Mouse (Mus musculus) forebrain, embryonic 12.5 days (tissue): ENCODE results near the gene Sgcg. TPM values are rescaled to one million over a fixed set of nuclear protein-coding genes. Genes with fewer than 3 reads are reported as not detected.

ENCODE experiments used
- ATAC-seq: fragments of 200-750 bp; cut with Nextera tagmentation; 2 replicates; pipeline ENCODE4 v1.8.0; 2017; ENCODE audit warnings: moderate TSS enrichment; ENCODE audit not compliant: low FRiP score
- H3K27ac ChIP-seq: fragments of 300-500 bp; sonication (generic); 2 replicates; pipeline ENCODE4 v1.5.1; 2016; ENCODE audit warnings: mild to moderate bottlenecking
- H3K27me3 ChIP-seq: fragments of 300-500 bp; sonication (generic); 2 replicates; pipeline ENCODE4 v1.6.1; 2016; ENCODE audit warnings: mild to moderate bottlenecking
- H3K36me3 ChIP-seq: fragments of 300-500 bp; sonication (generic); replicated peaks from 2 replicates; pipeline ENCODE4 v1.6.1; 2016; ENCODE audit warnings: mild to moderate bottlenecking
- H3K4me1 ChIP-seq: fragments of 300-500 bp; sonication (generic); 2 replicates; pipeline ENCODE4 v1.6.1; 2016
- H3K4me2 ChIP-seq: fragments of 300-500 bp; sonication (generic); 2 replicates; pipeline ENCODE4 v1.6.1; 2016; ENCODE audit warnings: mild to moderate bottlenecking, moderate library complexity
- H3K4me3 ChIP-seq: fragments of 300-500 bp; sonication (generic); replicated peaks from 2 replicates; pipeline ENCODE4 v1.5.1; 2016; ENCODE audit warnings: mild to moderate bottlenecking
- H3K9ac ChIP-seq: fragments of 300-500 bp; sonication (generic); 2 replicates; pipeline ENCODE4 v1.6.1; 2016; ENCODE audit warnings: mild to moderate bottlenecking
- H3K9me3 ChIP-seq: fragments of 300-500 bp; sonication (generic); 2 replicates; pipeline ENCODE4 v1.6.1; 2016
- WGBS: fragments of 180-500 bp; shearing (Covaris S2); methylation state at CpG from one replicate; pipeline ENCODE4 v1.1.7; 2016; 5-methylcytosine and 5-hydroxymethylcytosine counted together
- polyA plus RNA-seq: library from polyadenylated mRNA; unstranded; fragments of >200 nt; fragmentation: Nextera tagmentation; extraction: Ambion mirVana; gene quantifications from 2 replicates; pipeline ENCODE4 v1.2.1, GENCODE M21; 2016

The Sgcg gene
- polyA plus RNA-seq, 1 experiment from 2014 or later: 0.19 TPM

DNA sequence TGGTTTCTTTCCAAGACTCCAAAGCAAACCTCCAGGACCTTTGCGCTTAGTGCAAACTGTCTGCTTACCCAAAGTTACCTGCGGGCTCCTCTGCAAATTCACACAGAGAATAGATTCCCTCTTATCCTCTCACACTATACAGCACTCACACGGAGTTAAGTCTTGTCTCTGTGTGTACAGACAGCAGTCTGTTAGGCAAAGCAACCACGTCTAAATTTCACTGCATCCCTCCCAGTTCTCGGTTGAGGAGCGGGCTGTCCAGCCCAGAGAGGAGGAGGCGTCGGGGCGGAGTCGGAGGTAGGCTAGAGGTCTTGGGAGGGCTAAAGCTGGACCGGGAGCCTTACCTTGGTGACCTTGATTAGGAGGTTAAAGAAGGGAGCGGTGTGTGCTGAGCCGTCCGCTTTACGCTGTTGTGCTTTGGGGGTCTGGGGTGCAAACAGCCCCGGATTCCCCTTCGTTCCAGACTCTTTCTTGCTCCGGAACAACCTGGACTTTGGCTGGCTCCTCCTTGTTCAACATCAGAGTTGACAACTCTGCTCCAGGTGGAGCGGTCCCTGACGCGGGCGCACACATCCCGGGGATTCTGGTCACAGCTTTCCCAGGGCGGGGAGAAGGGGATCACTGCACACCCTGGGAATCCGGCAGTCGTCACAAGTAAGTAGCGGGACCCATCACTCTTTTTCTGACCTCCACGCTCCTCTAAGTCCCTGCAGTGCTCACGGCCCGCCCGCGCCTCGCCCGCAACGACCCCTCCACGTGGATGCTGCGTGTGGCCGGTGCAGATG, 16.3 kb upstream of the Sgcg start:
- H3K9ac ChIP-seq: no peak overlapping the region
- 9% methylated on average over 38 of the region's 38 CpGs for WGBS

DNA sequence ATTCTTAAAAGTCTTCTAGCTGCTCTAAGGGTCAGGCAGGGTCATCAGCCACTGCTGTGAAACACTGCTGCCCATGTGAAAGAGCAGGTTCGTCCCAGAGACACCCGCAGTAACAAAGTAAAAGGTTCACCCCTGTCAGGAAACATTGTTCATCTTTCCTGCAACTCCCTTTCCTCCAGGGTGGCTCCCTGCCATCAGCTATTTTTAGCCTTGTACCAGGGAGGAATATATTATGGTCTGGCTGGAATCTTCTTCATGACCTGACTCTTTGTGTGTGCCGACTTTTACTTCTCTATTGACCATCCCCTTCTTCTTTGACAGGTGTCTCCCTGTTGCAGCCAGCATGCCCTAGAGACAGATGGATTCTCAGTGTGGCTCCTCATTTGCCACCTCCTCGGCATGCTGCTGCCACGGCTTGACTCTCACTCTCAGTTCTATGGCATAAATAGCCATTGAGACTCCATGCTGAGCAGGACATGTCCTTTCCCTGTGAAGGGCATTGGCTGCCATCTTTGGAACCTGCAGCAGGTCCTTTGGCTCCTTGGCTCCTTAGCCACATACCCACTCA, 9.7 kb upstream of the Sgcg start:
- peaks cover 5% of the 10 kb centered on the region; the same call in 1 of the 2 replicates for H3K27me3 ChIP-seq
- WGBS: 67% methylated on average over 5 of the region's 5 CpGs
- no peak overlapping the region for H3K27ac ChIP-seq
- no peak for ATAC-seq
- H3K9me3 ChIP-seq: no peaks in the 10 kb centered on the region
- H3K9ac ChIP-seq: no peak overlapping the region
- no peak overlapping the region for H3K4me3 ChIP-seq
- no peaks in the 10 kb centered on the region for H3K4me1 ChIP-seq
- no peak overlapping the region for H3K4me2 ChIP-seq
- no peaks in the 10 kb centered on the region for H3K36me3 ChIP-seq

More for the DNA sequence above, 16.3 kb upstream of the Sgcg start:
- H3K27ac ChIP-seq: no peak overlapping the region
- peaks cover 11% of the 10 kb centered on the region for H3K4me1 ChIP-seq
- H3K36me3 ChIP-seq: no peaks in the 10 kb centered on the region
- no peaks in the 10 kb centered on the region for H3K9me3 ChIP-seq
- H3K4me3 ChIP-seq: peak overlapping the region; percentile 5
- no peak for ATAC-seq
- peaks cover 40% of the 10 kb centered on the region for H3K27me3 ChIP-seq
- H3K4me2 ChIP-seq: peak overlapping the region; percentile 44

GRCm38 (mm10) chr14:61259084-61259483, 794 bp upstream of the Sgcg start:
- no peaks in the 10 kb centered on the region for H3K4me1 ChIP-seq
- no peaks in the 10 kb centered on the region for H3K36me3 ChIP-seq
- H3K9ac ChIP-seq: no peak overlapping the region
- no peak overlapping the region for H3K4me3 ChIP-seq
- no peak overlapping the region for H3K4me2 ChIP-seq
- H3K27me3 ChIP-seq: no peaks in the 10 kb centered on the region
- ATAC-seq: no peak
- WGBS: 71% methylated on average over 3 of the region's 3 CpGs
- no peaks in the 10 kb centered on the region for H3K9me3 ChIP-seq
- H3K27ac ChIP-seq: no peak overlapping the region

DNA sequence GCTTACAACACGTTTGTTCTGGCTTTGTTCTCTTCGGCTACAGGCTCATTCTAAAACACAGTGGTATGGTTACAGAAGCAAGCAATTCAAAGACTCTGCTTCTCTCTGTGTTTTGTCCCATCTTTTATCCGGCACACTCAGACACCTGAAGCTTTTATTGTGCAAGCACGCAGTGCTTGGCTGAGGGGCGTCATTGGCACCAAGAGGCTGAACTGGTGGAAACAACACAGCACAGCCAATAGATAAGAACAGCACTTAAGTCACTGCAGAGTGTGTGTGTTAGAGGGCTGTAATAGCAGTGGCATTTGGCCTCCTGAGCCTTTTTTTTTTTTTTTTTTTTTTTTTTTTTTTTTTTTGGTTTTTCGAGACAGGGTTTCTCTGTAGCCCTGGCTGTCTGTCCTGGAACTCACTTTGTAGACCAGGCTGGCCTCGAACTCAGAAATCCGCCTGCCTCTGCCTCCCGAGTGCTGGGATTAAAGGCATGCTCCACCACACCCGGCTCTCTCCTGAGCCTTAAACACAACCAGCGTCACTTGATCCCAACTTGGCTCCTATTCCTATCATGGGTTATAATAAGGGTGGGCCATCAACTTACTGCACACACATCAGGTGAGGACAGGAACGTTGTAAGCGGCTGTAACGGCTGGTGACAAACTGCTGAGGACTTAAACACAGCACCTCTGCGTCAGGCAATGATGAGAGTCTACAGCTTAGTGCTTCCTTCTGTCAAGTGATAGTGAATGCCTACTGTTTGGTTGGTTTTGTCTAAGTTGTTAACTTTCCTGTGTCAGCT, 5.5 kb downstream of the Sgcg start:
- WGBS: 90% methylated on average over 15 of the region's 15 CpGs
- Histone ChIP-seq H3K27me3 (no peaks in the 10 kb centered on the region), H3K9me3 (peaks cover 7% of the 10 kb centered on the region; the same call in 1 of the 2 replicates), H3K27ac (no peak overlapping the region), H3K4me1 (no peaks in the 10 kb centered on the region), H3K9ac (no peak overlapping the region), H3K4me2 (no peak overlapping the region), H3K36me3 (no peaks in the 10 kb centered on the region), H3K4me3 (no peak overlapping the region)
- ATAC-seq: no peak

DNA sequence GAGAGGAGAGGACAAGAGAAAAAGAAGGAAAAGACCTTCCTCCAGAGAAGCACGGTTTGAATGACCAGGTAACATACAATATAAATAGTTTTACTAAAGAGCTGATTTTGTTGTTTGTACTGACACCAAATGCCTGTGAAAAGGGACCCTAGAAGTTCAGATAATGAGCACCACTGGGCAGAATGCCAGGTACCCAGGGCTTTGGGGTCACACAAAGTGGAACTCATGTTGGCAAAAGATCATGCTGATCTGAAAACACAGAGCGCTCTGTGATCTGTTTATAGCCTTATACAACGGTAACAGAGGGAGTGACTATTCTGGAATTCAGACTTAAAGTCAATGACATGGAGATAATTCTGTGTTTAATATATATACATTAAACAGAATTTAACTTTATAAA, 11.8 kb downstream of the Sgcg start:
- no peaks in the 10 kb centered on the region for H3K4me1 ChIP-seq
- H3K36me3 ChIP-seq: no peaks in the 10 kb centered on the region
- peaks cover 10% of the 10 kb centered on the region; the same call in 1 of the 2 replicates for H3K9me3 ChIP-seq
- no peak overlapping the region for H3K27ac ChIP-seq
- H3K4me3 ChIP-seq: no peak overlapping the region
- ATAC-seq: no peak
- H3K9ac ChIP-seq: no peak overlapping the region
- no peak overlapping the region for H3K4me2 ChIP-seq
- 87% methylated on average over 3 of the region's 3 CpGs for WGBS
- H3K27me3 ChIP-seq: no peaks in the 10 kb centered on the region

DNA sequence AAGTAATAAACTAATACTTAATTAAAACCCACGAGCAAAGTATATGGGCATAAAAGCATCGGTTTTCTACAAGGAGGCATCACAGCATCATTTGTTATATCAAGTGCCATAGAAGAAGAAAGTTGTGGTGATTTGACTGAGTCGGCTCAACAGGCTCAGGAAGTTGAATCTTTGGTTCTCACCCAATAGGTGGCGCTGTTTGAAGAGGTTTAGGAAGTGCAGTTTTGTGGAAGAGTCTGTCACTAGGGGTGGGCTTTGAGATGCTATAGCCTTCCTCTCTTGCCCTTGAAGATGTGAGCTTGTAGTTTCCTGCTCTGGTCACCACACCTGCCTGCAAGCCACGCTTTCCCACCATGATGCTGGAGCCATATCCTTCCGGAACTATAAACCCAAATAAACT, 15.7 kb downstream of the Sgcg start:
- H3K27me3 ChIP-seq: no peaks in the 10 kb centered on the region
- H3K9me3 ChIP-seq: peaks cover 4% of the 10 kb centered on the region; the same call in 1 of the 2 replicates
- no peak for ATAC-seq
- H3K36me3 ChIP-seq: no peaks in the 10 kb centered on the region
- H3K27ac ChIP-seq: no peak overlapping the region
- no peak overlapping the region for H3K9ac ChIP-seq
- no peak overlapping the region for H3K4me2 ChIP-seq
- 42% methylated on average over 6 of the region's 6 CpGs for WGBS
- H3K4me3 ChIP-seq: no peak overlapping the region
- H3K4me1 ChIP-seq: no peaks in the 10 kb centered on the region

DNA sequence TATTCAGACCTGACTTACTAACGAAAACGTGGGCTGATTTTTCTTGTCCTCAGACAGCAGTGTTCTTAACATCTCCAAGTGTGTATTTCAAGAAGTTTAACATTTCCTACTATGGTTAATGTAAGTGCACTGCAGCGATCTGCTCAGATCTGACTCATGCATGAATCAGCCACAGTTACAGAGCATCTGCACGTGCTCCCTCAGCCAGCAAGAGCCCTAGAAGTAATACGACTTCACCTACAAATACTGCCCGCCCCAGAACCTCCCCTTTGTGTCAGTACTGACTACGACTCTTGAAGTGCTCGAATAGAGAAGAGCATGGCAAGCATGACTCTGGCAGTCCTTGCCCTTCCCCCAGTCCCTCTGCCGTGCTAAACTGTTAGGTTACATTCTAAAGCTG, 19.5 kb downstream of the Sgcg start:
- no peak overlapping the region for H3K9ac ChIP-seq
- peaks cover 8% of the 10 kb centered on the region; the same call in 1 of the 2 replicates for H3K4me1 ChIP-seq
- no peak overlapping the region for H3K27ac ChIP-seq
- H3K9me3 ChIP-seq: no peaks in the 10 kb centered on the region
- WGBS: 79% methylated on average over 9 of the region's 9 CpGs
- no peak for ATAC-seq
- H3K36me3 ChIP-seq: no peaks in the 10 kb centered on the region
- H3K4me3 ChIP-seq: no peak overlapping the region
- no peaks in the 10 kb centered on the region for H3K27me3 ChIP-seq
- H3K4me2 ChIP-seq: no peak overlapping the region

DNA sequence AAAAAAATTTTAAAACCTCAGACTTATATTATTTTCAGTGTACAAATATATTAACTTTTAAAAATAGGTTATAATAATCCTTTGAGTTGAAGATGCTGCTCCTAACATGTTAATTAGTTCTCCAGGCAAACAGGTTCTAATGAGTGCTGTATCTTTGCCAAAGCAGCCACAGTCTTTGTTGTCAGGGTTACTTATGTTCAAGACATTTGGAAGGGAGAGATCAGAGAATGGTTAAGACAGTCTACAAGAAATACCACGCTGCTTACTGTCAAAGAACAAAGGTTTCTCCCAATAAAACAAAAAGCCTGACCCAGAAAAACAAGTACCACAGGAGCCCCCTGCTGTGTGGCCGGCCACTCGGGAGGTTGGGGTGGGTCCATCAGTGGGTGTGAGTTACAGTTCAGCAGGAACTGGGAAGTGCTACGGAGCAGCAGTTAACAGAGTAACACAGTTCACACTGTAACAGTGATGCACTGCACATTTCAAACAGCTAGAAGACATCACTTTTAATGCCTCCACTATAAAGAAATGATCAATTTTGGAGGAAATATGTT, 21.1 kb downstream of the Sgcg start:
- Histone ChIP-seq H3K4me1 (peaks cover 8% of the 10 kb centered on the region; the same call in 1 of the 2 replicates), H3K4me2 (no peak overlapping the region), H3K36me3 (no peaks in the 10 kb centered on the region), H3K27me3 (no peaks in the 10 kb centered on the region), H3K27ac (peak overlapping the region; percentile 38; the same call in 1 of the 2 replicates), H3K9me3 (no peaks in the 10 kb centered on the region), H3K9ac (no peak overlapping the region), H3K4me3 (no peak overlapping the region)
- 20% methylated on average over 4 of the region's 4 CpGs for WGBS
- no peak for ATAC-seq

GRCm38 (mm10) chr14:61235846-61236474, 22.3 kb downstream of the Sgcg start:
- peaks cover 8% of the 10 kb centered on the region; the same call in 1 of the 2 replicates for H3K4me1 ChIP-seq
- ATAC-seq: peak; percentile 36; the same call in 1 of the 2 replicates
- no peaks in the 10 kb centered on the region for H3K9me3 ChIP-seq
- no peak overlapping the region for H3K9ac ChIP-seq
- no peaks in the 10 kb centered on the region for H3K27me3 ChIP-seq
- H3K27ac ChIP-seq: peak overlapping the region; percentile 53
- no peaks in the 10 kb centered on the region for H3K36me3 ChIP-seq
- WGBS: 37% methylated on average over 5 of the region's 5 CpGs
- no peak overlapping the region for H3K4me2 ChIP-seq
- no peak overlapping the region for H3K4me3 ChIP-seq

GRCm38 (mm10) chr14:61232016-61232568, 26.2 kb downstream of the Sgcg start:
- Histone ChIP-seq H3K36me3 (no peaks in the 10 kb centered on the region), H3K27ac (no peak overlapping the region), H3K9me3 (no peaks in the 10 kb centered on the region), H3K4me3 (no peak overlapping the region), H3K27me3 (no peaks in the 10 kb centered on the region), H3K4me1 (peaks cover 8% of the 10 kb centered on the region; the same call in 1 of the 2 replicates), H3K9ac (no peak overlapping the region), H3K4me2 (no peak overlapping the region)
- 92% methylated on average over 13 of the region's 13 CpGs for WGBS
- no peak for ATAC-seq

DNA sequence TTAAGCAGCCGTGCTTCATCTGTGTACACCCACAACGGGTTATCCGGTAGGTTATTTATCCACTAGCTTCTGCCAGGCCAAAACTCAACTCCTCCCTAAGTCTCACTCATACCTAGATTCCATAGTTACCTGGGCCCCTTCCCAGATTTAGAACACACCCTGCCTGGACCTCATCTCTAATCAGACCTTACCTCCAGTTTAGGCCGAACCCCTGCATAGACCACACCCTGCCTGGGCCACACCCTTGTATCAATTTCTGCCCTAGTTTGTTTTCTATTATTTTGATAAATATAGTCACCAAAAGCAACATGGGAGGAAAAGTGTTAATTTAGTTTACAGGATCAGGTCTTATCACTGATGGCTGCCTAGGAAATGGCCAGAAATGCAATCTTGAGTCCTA, 28.1 kb downstream of the Sgcg start:
- Histone ChIP-seq H3K4me1 (no peaks in the 10 kb centered on the region), H3K9ac (no peak overlapping the region), H3K4me3 (no peak overlapping the region), H3K9me3 (no peaks in the 10 kb centered on the region), H3K36me3 (no peaks in the 10 kb centered on the region), H3K27ac (no peak overlapping the region), H3K27me3 (no peaks in the 10 kb centered on the region), H3K4me2 (no peak overlapping the region)
- no peak for ATAC-seq
- 94% methylated on average over 4 of the region's 4 CpGs for WGBS
